Mouse (Mus musculus) 3T3-L1 (cell line): ENCODE results near the gene Bst2.

ENCODE experiments used
- DNase-seq: peaks from one replicate; pipeline ENCODE4 v3.0.0-alpha.2; 2015; ENCODE audit warnings: low read depth, low spot score

The Bst2 gene

DNA sequence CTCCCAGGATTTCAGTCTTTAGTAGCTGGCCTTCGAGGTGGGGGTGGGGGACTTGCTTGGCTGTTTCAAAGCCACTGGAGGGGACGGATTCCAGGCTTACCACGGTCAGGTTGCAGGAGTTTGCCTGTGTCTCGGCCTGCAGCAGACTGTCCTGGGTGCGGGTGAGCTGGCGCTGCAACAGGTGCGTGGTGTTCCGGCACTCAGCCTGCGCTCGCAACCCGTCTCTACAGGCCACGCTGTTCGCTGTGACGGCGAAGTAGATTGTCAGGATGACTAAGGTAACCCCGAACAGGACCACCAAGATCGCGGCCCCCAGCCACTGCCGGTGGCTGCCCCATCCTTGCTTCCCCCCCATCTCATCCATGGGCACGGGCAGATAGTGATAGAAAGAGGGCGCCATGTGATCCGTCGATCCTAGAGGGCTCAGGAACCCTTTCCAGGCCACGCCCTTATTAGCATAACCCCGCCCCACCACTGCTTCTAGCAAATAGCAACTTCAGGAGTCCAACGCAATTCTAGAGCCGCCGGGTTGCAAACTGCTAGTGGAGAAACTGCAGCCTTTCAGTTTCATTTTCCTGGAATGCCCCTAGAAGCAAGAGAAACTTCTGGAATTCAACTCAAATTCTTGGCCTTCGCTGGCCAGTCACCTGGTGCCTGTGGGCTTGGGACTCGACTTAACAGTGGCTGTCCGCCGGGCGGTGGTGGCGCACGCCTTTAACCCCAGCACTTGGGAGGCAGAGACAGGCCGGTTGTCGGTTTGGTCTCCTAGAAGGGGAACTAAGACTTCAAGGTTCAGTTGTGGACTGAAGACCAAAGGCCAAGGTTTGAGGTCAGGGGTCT, at the start of gene Bst2:
Bst2 (minus strand) TSS at position 429 of the 840 bp plus-strand sequence.
- peak; percentile 96 for DNase-seq

DNA sequence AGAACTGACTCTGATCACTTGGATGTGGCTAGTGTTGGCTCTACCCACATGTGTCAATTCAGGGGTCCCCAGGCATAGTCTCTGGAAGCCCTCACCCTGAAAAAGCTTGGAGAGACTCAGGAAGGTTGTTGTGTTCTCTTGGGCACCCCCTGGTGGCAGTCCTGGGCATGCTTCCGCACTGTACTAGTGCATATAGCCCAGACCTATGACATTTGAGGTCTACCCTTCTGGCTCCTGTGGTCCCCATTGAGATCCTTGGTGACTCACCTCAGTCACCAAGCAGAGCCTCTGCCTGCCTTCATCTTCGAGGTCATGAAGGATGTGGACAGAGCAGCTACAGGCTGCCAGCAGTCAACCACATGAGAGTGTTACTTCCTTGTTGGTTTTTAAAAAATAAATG, 49.6 kb upstream of the Bst2 start:
- peak; percentile 52 for DNase-seq

DNA sequence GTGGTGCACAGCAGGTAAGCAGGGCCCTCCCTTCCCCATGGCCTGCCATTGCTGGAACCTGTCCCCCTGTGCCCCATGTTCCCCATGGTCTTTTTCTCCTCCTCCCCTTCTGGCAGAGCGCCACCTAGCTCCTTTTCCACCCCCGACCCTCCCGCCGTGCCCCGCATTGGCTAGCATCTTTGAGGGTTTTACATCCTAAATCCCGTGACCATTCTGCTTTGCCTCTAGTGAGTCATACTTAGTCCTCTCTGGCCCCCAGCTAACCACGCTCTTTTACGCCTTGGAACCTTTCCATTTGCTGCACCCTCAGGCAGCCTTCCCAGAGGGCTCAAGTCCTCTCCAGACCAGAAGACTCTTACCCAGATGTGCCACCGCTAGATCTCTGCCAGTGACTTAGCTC, 42.9 kb upstream of the Bst2 start:
- peak; percentile 70 for DNase-seq

DNA sequence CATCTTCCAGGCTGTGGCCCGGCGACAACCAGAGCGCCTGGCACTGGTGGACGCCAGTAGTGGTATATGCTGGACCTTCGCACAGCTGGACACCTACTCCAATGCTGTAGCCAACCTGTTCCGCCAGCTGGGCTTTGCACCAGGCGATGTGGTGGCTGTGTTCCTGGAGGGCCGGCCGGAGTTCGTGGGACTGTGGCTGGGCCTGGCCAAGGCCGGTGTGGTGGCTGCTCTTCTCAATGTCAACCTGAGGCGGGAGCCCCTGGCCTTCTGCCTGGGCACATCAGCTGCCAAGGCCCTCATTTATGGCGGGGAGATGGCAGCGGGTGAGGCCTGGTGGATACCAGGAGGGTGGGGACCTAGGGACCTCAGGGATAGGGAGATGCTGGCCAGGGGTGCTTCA, 42.2 kb upstream of the Bst2 start:
- DNase-seq = no peak

DNA sequence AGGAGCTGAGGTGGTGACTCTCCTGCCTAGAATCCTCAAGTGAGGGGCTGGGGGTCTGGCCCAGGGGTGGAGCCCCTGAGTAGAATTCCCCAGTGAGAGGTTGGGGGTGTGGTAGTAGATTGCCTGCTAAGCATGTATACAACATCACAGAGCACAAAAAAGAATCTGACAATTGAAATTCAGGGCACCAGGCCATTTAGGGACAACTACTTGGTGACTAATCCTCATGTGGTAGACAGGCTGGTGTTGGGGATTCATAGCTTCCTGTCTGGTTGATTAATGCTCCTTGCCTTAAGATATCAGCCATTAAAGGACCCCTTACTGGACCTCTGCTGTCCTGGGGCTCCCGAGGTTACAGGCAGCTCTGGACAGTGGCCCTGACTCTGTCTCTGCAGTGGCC, 41.8 kb upstream of the Bst2 start:
- peak; percentile 69 for DNase-seq

DNA sequence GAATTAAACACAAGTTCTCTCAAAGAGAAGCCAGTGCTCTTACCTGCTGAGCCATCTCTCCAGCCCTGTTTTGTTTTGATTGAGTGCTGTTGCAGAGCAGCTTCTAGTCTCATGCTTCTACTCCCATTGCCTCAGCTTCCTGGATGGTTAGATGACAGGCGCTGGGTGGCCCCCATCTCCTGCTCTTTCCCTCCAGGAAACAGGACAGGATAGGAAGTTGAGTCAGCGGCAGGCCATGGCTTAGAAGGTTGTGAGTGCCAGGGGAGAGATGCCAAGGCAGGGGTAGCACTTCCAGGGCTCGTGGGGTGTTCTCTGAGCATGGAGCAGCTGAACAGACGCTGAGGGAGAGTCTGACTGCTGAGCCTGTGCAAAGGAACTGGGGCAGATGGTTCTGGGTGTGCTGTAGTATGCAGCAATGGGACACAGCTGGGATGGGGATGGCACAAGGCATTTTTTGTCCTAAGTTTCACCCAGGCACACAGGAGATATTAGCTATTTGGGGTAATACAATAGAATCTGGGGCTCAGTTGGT, 40.7 kb upstream of the Bst2 start:
- DNase-seq = peak; percentile 43

DNA sequence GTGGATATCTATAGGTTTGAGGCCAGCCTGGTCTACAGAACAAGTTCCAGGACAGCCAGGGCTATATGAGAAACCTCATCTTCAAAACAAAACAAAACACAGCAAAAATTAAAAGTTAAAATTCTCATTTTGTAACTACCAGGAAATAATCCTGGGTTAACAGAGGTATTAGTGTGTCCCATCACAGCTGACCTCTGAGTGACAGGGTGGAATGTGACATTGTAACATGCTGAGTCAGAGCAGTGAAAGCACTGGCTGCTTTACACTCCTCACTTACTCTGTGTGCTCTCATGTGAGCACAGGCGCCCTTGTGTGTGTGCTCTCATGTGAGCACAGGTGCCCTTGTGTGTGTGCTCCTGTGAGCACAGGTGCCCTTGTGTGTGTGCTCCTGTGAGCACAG, 37.8 kb upstream of the Bst2 start:
- peak; percentile 47 for DNase-seq

DNA sequence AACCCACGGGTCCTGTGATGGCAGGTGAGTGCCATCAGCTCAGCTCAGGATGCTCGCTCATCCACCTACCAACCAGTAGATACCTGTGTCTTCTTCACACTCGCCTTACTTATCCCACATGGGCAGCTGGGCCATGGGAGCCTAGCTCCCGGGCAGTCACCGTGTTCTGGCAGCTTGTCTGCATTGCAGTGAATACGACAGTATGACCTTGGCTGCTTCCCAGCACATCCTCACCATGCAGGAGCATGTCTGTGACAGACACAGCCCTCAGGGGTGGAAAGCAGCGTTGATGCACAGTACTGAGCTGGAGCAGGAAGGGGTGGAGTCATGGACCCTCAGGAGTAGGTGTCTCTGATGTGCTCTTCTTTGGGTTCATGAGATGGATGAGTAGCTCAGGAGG, 37.2 kb upstream of the Bst2 start:
- DNase-seq = no peak

DNA sequence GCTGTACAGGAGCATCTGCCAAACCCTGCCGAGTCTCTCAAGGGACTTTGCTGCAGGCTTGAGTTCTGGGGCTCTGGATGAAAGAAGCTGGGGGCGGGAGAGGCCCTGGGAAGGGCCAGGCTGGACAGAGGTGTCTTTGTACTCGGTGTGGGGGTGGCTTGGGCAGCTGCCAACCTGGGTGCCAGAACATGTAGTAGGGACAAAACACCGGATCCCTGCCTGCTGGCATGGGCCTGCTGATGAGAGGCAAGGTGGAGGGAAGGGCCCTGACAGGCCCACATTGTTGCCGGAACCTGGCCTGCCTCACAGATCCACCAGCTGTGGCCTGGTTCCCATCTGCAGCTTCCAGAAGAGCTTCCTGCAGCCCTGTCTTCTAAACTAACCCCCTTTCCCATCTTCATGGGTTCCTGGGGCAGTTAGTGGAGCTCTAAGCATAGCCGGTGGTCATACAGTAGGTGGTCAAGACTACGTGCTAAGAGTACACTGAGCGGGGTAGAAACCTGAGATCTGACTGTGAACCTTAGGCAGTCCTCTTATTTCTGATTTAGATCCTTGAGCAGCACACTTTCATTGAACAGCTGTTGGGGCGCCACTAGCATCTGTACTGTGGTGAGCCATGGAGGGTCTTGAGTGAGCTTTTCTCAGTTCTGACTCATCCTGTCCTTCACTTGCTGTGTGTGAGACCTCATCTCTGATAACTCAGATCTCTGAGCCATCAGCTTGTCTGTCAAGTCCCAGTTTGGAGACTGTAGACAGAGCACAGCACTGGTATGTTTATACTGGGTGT, 35.8 kb upstream of the Bst2 start:
- DNase-seq = peak; percentile 69

DNA sequence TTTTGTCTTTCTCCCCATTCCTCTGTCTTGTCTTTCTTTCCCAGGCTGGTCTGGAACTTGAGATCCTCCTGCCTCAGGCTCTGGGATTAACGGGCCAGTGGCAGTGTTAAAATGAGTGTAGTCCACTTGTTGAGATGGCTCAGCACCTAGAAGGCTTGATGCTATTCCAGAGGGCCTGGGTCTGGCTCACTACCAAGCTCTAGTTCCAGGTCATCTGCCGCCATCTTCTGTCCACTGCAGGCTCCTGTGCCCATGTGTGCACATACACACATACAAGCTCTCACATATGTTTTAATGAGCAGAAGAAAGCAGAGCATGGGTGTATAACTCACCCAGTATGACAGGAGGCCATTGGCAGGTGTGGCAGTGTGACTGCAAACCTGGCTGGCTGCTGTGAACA, 34.8 kb upstream of the Bst2 start:
- no peak for DNase-seq

DNA sequence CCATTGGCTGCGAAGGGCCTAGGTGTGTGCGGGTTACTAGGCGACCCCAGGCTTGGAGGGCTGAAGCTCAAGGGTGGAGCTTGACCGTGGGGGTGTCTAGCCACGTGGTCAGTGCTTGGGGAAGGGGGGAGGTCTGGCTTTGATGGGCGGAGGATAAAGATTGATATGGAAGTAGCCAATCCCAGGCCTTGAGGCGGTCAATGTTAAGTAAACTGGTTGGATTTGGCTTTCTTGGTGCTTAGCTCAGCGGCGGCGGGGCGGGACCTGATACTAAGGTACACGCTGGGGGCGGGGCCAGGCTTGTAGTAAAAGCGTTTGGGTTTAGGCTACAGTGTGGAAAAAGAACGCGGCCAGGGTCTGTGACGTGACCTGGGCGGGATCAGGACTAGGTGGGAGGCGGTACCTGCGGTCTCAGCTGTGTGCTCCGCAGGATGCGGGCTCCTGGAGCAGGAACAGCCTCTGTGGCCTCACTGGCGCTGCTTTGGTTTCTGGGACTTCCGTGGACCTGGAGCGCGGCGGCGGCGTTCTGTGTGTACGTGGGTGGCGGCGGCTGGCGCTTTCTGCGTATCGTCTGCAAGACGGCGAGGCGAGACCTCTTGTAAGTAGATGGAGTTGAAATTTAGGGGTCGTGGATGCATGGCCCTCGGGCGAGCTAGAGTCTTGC, 33.2 kb upstream of the Bst2 start:
- DNase-seq = peak; percentile 98

DNA sequence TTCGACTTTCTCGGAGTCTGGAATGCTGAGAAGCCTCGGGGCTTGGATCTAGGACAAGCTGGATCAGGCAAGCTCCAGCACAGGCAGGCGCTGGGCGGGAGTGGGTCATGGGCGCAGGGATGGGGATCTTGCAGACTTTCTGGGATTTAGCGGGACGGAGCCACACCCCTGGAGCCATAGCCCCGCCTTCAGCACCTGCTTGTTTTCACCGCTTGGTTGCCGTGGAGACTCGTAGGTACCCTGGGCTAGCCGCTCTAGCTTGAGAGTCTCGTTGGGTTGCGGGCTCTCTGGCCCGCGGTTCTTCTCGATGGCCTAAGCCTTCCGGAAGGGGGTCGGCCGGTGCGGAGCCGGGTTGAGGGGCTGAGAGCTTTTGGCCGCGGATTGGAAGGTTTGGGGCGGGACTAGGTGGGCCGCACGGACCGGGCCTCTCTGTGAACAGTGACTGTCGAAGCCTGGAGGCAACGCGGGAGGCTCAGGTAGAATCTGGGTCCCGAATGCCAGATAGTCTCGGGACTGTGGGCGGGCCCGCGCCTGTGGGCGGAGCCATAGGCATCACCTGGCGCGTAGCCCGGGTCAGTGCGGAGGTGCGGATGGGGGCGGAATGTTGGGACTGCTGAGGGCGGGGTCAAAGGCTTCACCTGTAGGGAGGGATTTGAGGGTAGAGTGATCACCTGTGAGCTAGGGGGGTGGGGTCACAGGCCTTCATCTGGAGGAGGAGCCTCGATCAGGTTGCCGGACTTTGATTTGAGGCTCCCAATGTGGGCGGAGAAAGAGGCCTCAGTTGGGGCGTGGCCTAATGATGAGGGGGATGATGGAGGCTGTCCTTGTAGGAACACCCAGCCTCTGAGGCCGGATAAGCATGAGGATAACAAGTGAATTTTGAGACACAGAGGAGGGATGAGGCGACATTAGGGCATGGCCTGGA, 32.4 kb upstream of the Bst2 start:
- peak; percentile 89 for DNase-seq

DNA sequence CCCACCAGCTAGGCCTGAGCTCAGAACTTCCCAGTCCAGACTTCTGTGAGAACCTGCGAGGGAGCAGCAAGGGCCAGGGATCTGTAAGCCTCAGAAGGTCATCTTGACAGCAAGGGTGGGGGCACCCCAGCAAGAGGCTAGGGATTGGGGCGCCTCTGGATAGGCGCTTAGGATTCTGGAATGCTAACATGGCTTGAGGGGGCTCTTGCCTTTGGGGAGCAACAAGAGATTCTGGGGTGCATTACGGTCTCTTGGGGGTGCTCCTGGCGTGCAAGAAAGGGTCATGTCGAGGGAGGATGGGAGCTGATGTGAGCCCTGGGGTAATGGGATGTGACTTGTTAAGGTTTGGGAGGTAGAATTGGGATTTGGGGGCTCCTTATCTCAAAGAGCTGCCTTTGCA, 31.7 kb upstream of the Bst2 start:
- DNase-seq = no peak

DNA sequence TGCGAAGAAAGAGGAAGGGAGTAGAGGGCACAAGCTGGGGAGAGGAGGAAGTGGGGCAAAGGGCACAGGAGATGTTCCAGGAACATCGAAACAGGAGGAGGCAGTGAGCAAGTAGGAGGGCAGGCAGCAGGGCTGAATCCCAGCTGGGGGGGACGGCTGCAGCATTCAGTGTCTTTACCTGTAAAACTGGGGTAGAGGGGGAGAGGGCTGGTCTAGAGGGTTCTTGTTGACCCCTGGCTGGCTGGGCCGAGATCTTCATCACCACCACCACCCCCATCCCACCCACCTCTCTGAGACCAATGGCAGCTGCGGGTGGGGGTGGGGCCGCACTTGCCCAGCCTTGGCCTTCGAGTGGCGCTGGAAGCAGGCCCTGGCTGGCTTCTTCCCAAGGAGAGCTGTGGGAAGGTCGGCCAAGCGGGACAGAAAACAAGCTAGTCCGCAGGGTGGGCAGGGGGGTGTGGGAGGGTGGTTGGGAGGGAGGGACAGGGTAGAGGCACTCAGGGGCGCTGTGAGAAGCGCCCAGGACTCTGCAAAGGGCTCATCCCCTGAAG, 31.2 kb upstream of the Bst2 start, which contains the start of gene Slc27a1:
Slc27a1 (plus strand) TSS at position 496 of the 551 bp plus-strand sequence.
- DNase-seq = no peak

DNA sequence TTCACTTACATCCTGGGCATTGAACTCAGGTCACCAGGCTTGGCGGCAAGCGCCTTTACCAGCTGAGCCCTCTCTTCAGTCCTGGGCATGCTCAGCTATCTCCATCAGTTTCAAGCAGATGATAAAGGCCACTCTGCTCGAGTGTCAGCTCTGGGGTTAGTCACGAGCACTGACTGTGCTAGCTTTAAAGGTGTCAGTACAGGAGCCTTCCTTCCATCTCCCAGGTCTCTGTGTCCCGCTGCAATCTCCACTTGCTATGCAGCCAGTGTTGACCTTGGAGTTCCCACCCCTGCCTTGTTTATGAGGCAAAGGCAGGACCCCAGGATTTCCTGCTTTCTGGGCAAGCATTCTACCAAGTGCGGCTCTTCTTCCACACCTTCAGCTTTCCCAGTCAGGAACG, 30.3 kb upstream of the Bst2 start:
- DNase-seq = no peak

DNA sequence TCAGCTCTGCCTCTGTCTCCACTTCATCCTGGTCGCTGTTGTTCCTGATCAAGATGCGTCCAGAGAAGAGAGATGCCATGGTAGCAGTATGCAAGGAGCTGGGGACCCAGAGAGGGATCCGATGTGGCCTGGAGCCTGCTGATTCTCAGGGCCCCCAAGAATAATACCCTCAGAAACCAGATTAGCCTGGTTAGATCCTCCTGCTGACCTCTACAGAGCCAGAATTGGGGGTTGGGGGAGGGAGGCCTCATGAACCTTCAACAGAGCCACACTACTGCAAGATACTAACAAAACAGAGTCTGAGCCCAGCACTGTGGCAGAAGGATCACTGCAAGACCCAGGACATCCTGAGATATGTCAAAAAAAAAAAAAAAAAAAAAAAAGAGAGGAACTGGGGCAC, 29.2 kb upstream of the Bst2 start, which contains the start of gene Nxnl1:
Nxnl1 (minus strand) TSS at position 101 of the 400 bp plus-strand sequence.
- DNase-seq = no peak

DNA sequence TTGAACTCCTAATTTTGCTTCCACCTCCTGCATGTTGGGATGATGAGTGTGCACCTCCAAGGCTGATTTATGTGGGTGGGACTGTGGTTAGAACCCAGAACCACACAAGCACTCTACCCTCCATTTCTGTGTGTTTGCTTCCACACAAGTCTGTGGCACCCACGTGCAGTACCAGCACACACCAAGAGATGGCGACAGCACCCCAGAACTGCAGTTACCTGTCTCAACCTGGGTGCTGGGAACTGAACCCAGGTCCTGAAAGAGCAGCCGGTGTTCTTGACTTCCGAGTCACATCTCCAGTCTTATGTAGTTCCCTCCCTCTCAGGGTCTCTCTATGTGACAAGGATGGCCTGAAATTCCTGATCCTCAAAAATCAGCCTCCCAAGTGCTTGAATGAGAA, 26.7 kb upstream of the Bst2 start:
- DNase-seq = no peak

DNA sequence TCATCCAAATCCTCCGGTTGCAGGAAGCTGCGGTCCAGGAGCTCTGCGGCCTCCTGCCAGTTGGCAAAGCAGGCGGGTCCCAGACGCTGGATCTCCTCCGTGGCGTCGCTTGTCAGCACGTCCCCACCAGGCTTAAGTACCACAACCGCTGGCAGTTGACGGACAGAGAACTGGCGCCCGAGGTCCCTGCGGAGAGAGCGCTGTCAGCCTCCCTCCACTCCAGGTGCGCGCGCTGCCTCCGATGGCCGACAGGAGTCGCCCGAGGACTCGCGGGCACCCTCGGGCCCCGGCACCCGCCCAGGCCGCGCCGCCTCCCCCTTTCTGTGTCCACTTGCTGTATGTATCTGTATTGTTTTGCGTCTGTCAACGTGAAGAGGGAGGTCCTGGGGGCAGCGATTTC, 25.5 kb upstream of the Bst2 start:
- peak; percentile 35 for DNase-seq

DNA sequence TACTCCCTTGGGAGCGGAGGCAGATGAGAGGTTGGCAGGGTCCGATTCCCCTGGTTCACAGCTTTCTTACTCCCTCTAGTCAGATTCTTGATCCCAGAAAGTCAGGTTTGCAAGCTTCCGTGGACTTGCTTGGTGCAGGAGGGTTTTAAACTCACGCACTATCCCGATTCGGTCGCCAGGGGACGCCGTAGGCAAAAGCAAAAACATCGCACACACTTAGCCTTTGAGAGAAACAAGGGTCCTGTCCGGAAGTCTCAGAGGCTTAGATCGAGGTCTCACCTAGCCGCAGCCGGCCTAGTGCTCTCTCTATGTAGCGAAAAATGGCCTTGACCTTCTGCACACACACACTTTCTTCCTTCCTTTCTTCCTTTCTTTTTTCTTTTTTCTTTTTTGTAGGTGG, 24.1 kb upstream of the Bst2 start:
- DNase-seq = peak; percentile 82

DNA sequence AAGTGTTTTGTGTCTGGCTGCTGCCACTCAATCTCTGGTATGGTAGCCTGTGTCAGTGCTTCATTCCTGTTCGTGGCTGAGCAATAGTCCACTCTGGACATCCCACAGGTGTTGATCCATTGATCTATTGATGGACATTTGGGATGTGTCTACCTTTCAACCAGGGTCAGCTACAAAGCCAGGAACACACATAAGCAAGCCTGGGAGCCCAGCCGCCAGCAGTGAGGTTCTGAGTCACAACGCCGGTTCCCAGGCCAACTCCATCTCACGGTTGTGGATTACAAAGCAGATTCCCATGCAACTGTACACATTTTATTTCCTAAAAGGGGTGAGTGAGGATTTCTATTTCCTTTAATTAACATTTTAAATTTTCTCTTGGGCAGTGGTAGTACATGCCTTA, 23.5 kb upstream of the Bst2 start:
- DNase-seq = no peak

DNA sequence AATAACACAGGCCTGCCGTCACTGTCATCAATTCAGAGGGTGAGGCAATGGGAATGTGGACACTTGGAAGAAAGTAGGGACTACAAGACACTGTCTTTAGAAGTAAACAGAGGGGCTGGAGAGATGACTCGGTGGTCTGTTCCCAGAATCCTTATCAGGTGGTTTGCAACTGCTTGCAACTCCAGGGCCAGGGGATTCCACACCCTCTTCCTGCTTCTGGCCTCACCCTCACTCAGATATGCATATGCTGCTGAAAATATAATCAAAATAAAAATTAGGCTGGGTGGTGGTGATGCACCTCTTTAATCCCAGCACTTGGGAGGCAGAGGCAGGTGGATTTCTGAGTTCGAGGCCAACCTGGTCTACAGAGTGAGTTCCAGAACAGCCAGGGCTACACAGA, 22.8 kb upstream of the Bst2 start:
- DNase-seq = no peak
